Mouse (Mus musculus): ENCODE data around the gene Skap1.

Skap1 gene

GRCm38 (mm10) chr11:96465426-96466056 lies 1.1 kb downstream of the Skap1 start:
- no peak for DNase-seq (ENCODE audit: low spot score in 2 of 2)

- DNase-seq (ENCODE audit: low spot score in 2 of 2) = no peak
Observed at GRCm38 (mm10) chr11:96466382-96466781, 2.0 kb downstream of the Skap1 start.

GRCm38 (mm10) chr11:96466987-96467386 lies 2.6 kb downstream of the Skap1 start:
- no peak for DNase-seq (ENCODE audit: low spot score in 2 of 2)

- no peak for DNase-seq (ENCODE audit: low spot score in 2 of 2)
Observed at GRCm38 (mm10) chr11:96468048-96468745, 3.8 kb downstream of the Skap1 start.

GRCm38 (mm10) chr11:96482711-96483110 lies 18.3 kb downstream of the Skap1 start:
- DNase-seq (ENCODE audit: low spot score in 2 of 2) = no peak

- DNase-seq (ENCODE audit: low spot score in 2 of 2) = no peak
Observed at GRCm38 (mm10) chr11:96483179-96483578, 18.8 kb downstream of the Skap1 start.

GRCm38 (mm10) chr11:96498481-96498880 lies 34.1 kb downstream of the Skap1 start:
- no peak for DNase-seq (ENCODE audit: low spot score in 2 of 2)

- DNase-seq (ENCODE audit: low spot score in 2 of 2) = no peak
Observed at GRCm38 (mm10) chr11:96501042-96501441, 36.6 kb downstream of the Skap1 start.

GRCm38 (mm10) chr11:96502948-96503347 lies 38.6 kb downstream of the Skap1 start:
- DNase-seq (ENCODE audit: low spot score in 2 of 2) = no peak

- no peak for DNase-seq (ENCODE audit: low spot score in 2 of 2)
Observed at GRCm38 (mm10) chr11:96504509-96505119, 40.2 kb downstream of the Skap1 start.

- DNase-seq (ENCODE audit: low spot score in 2 of 2) = no peak
Observed at GRCm38 (mm10) chr11:96505841-96506240, 41.4 kb downstream of the Skap1 start.

GRCm38 (mm10) chr11:96515164-96515563 lies 50.8 kb downstream of the Skap1 start:
- no peak for DNase-seq (ENCODE audit: low spot score in 2 of 2)

GRCm38 (mm10) chr11:96524541-96524940 lies 60.1 kb downstream of the Skap1 start:
- DNase-seq (ENCODE audit: low spot score in 2 of 2) = no peak

GRCm38 (mm10) chr11:96526137-96526621 lies 61.8 kb downstream of the Skap1 start:
- no peak for DNase-seq (ENCODE audit: low spot score in 2 of 2)

- DNase-seq (ENCODE audit: low spot score in 2 of 2) = no peak
Observed at GRCm38 (mm10) chr11:96531757-96532433, 67.5 kb downstream of the Skap1 start.

GRCm38 (mm10) chr11:96534531-96534930 lies 70.1 kb downstream of the Skap1 start:
- DNase-seq (ENCODE audit: low spot score in 2 of 2) = no peak

- DNase-seq (ENCODE audit: low spot score in 2 of 2) = no peak
Observed at GRCm38 (mm10) chr11:96536146-96536545, 71.8 kb downstream of the Skap1 start.

GRCm38 (mm10) chr11:96542003-96542402 lies 77.6 kb downstream of the Skap1 start:
- DNase-seq (ENCODE audit: low spot score in 2 of 2) = no peak

- no peak for DNase-seq (ENCODE audit: low spot score in 2 of 2)
Observed at GRCm38 (mm10) chr11:96542561-96542960, 78.2 kb downstream of the Skap1 start.

GRCm38 (mm10) chr11:96546428-96546827 lies 82.0 kb downstream of the Skap1 start:
- DNase-seq (ENCODE audit: low spot score in 2 of 2) = no peak

GRCm38 (mm10) chr11:96550960-96551703 lies 86.7 kb downstream of the Skap1 start:
- no peak for DNase-seq (ENCODE audit: low spot score in 2 of 2)

GRCm38 (mm10) chr11:96553091-96553490 lies 88.7 kb downstream of the Skap1 start:
- DNase-seq (ENCODE audit: low spot score in 2 of 2) = no peak

Data from heart, adult 9 months (tissue).